Mouse (Mus musculus) thymus, postnatal 25 days (tissue): ENCODE results near the gene Pfkfb3.
A peak's percentile ranks its signal among the peaks of the same experiment; 100 is the strongest.
"Not testable (repeated sequence)": the region's sequence is repeated elsewhere in the genome, so short reads cannot be mapped to it uniquely, and the experiment has no call there.

Experiments used
- DNase-seq: peaks from one replicate; pipeline ENCODE4 v3.0.0; 2022

The Pfkfb3 gene

GRCm38 (mm10) chr2:11548508-11548907 is 5.4 kb downstream of the Pfkfb3 start:
- DNase-seq = peak; percentile 47

- DNase-seq = peak; percentile 62
These were observed 6.3 kb downstream of the Pfkfb3 start for GRCm38 (mm10) chr2:11547609-11548008.

- no peak for DNase-seq
These were observed 7.8 kb downstream of the Pfkfb3 start for GRCm38 (mm10) chr2:11546091-11546490.

- DNase-seq = no peak
These were observed 8.5 kb downstream of the Pfkfb3 start for GRCm38 (mm10) chr2:11545380-11545779.

- no peak for DNase-seq
These were observed 9.5 kb downstream of the Pfkfb3 start for GRCm38 (mm10) chr2:11544342-11544741.

GRCm38 (mm10) chr2:11543158-11543557 is 10.7 kb downstream of the Pfkfb3 start:
- no peak for DNase-seq

- DNase-seq = peak; percentile 68
These were observed 11.2 kb downstream of the Pfkfb3 start for GRCm38 (mm10) chr2:11542640-11543039.

GRCm38 (mm10) chr2:11542121-11542520 is 11.8 kb downstream of the Pfkfb3 start:
- DNase-seq = no peak

GRCm38 (mm10) chr2:11541528-11541927 is 12.3 kb downstream of the Pfkfb3 start:
- not testable (repeated sequence) for DNase-seq

- no peak for DNase-seq
These were observed 17.9 kb downstream of the Pfkfb3 start for GRCm38 (mm10) chr2:11535966-11536365.

GRCm38 (mm10) chr2:11535412-11535928 is 18.4 kb downstream of the Pfkfb3 start:
- DNase-seq = peak; percentile 70

GRCm38 (mm10) chr2:11534826-11535225 is 19.1 kb downstream of the Pfkfb3 start:
- DNase-seq = no peak

- DNase-seq = no peak
These were observed 23.8 kb downstream of the Pfkfb3 start for GRCm38 (mm10) chr2:11530101-11530500.

GRCm38 (mm10) chr2:11526063-11526462 is 27.8 kb downstream of the Pfkfb3 start:
- DNase-seq = no peak

- no peak for DNase-seq
These were observed 29.1 kb downstream of the Pfkfb3 start for GRCm38 (mm10) chr2:11524736-11525135.

- DNase-seq = no peak
These were observed 32.1 kb downstream of the Pfkfb3 start for GRCm38 (mm10) chr2:11521758-11522157.

GRCm38 (mm10) chr2:11520786-11521185 is 33.1 kb downstream of the Pfkfb3 start:
- DNase-seq = no peak

GRCm38 (mm10) chr2:11515828-11516227 is 38.0 kb downstream of the Pfkfb3 start:
- DNase-seq = no peak

GRCm38 (mm10) chr2:11513057-11513967 is 40.6 kb downstream of the Pfkfb3 start:
- no peak for DNase-seq

- no peak for DNase-seq
These were observed 41.8 kb downstream of the Pfkfb3 start for GRCm38 (mm10) chr2:11512127-11512526.

- DNase-seq = no peak
These were observed 50.1 kb downstream of the Pfkfb3 start for GRCm38 (mm10) chr2:11503736-11504135.

- DNase-seq = peak; percentile 85
These were observed 50.9 kb downstream of the Pfkfb3 start for GRCm38 (mm10) chr2:11502901-11503431.

- DNase-seq = no peak
These were observed 51.6 kb downstream of the Pfkfb3 start for GRCm38 (mm10) chr2:11502255-11502765.
